Mouse (Mus musculus) spleen, adult 18-20 months (tissue): ENCODE results near the gene Trak2.
"Not testable (repeated sequence)": the region's sequence is repeated elsewhere in the genome, so short reads cannot be mapped to it uniquely, and the experiment has no call there.

Experiments
- DNase-seq, 2 experiments: peaks; one replicate each; pipeline ENCODE4 v3.0.0; 2022; ENCODE audit warnings: mixed read lengths in 2 of 2

Gene Trak2

DNA sequence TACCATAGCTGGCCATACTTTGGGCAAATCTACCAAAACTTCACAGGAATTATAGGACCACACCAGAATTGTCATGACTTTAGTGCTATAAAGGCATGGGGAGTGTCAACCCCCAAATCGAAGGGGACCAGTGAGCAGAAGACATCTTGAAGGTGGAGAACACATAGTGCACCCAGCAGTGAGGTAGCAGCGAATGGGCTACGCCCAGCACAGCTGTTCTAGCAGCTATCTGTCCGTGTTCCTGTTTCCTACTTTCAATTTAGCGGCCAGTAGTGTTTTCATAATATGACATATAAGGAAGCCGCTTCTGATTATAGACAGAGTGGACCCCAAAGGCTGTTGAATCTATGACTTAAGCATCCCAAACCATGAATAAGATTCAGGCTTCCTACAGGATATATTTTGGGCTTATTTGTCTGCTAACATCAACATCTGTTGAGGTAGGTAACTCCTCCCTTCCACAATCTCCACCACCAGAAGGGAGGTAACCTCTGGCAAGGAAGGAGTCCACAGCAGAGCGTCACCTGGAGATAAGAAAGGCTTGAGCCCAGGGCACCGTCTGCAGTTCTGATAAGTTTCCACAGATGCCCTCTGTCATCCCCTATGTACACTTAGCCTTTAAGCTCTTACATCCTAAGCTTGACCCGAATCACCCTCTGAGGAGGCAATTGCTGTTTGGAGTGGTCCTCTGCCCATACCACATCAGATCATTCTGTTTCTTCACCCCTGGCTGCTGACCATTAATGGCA, 19.4 kb downstream of the Trak2 start:
- DNase-seq, result peak in 1 of 2 experiments; percentile 32

DNA sequence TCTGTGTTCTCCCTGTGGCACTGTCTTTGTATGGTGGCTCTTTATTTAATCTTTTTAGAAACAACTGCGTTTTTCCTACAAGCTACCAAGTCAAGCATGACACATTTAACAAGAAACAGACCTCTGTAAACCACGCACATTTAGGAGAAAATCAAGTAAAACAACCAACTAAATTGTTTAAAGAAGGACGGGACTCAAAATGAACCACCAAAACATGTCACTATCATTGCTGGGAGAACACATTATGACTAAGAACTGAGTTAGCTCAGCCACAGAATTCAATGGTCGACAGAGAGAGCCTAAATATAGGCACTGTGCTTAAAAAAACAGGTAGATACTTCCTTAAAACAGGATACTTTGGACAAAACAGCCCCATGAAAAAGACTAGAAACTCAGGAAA, 20.2 kb downstream of the Trak2 start:
- no peak for DNase-seq

DNA sequence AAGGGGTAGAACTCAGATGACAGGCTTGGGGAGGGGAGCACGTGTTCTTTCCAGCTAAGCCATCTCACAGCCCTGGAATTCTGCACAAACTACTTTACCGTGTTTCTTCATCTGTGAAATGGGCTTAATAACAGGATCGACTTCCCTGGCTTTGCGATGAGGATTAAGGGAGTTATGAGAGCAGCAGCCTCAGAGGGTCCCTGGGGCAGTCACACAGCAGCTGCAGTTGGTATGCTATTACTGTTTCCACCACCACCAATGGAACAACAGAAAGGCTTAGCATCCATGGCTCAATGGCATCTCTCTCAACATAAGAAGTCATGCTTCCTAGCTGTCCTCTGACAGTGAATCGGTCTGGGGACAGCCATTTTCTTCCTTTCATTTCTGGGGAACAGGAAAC, 20.7 kb downstream of the Trak2 start:
- DNase-seq, result no peak

DNA sequence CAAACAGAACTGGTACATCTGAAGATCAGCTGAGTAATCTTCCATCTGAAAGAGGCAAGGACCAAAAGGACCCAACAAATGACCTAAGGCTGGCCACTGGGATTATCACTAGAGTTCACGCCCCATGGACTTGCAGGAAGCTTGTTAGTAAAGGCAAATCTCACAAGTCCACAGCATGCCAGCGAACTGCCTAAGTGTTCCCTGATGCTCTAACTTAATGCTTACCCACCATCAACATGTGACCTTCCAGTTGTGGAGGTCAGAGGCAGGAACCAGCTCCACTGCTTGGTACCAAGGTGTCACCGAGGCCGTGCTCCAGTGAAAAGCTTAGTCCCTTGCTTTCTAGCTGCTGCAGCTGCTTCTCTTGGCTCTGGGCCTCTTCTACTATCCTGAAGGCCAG, 21.4 kb downstream of the Trak2 start:
- no peak for DNase-seq

DNA sequence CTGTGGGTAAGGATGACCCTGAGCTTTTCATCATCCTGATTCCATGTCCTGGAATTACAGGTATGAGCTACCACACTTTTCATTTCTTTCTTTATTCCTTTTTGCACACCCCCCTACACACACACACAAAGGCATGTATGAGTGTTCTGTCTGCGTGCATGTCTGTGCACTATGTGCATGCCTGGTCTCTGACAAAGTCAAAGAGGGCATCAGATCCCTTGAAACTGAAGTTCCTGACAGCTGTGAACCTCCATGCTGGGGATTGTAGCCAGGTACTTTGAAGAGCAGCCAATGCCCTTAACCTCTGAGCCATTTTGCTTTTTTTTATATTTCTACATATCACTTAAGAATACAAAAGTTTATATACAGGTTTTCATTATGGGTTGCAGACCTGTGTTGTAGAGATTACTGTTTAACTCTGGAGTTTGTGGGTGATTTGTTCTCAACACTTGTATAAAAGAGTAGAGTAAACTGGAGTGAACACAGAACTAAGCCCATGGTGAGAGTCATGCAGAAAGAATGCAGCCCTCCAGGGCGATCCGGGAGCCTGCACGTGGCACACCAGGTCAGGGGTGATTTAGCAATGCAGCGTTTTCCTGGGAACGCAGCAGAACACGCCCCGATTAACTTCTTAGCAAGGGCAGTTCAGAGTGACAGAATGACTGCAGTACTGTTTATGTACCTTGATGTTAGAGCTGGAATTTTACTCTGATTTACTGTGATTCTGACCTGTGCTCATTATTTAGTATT, 22.2 kb downstream of the Trak2 start:
- DNase-seq, result no peak

DNA sequence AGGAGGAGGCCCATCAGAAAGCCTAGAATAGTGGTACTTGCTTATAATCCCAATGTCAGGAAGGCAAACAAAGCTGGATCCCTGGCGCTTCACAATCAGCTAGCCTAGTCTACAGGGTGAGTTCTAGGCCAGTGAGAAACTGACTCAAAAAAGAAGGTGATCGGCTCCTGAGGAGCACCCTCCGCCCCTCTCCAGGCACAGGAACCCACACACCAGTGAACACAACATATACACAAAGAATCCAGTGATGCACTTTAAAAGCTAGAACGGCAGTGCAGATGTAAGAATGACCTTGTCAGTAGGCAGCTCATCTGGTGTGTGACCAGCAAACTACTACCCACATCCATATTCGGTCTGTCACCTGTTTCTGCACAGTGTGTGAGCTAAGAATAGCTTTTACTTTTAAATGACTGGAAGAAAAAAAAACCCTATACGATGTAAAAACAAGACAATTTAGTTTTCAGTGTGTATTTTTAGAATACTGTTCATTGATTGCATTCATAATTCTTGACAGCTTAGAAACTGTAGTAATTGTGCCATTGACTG, 23.6 kb downstream of the Trak2 start:
- DNase-seq, result no peak

DNA sequence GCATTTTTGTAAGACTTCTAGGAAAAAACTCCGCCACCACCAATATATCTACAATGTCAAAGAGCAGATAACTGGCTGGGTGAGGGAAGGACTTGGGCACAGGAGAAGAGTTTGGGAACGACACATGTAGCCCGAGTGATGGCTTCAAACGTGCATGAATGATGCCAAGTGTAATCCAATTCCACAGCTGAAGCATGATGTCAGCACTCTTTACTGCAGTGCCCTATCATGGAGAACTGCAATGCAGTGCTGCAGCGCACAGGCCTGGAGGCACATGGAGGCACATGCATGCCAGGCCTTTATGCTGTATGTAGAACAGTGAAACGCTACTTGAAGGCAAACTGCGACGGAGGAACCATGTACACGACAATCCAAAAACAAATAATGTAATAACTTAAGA, 26.5 kb downstream of the Trak2 start:
- DNase-seq, result no peak

DNA sequence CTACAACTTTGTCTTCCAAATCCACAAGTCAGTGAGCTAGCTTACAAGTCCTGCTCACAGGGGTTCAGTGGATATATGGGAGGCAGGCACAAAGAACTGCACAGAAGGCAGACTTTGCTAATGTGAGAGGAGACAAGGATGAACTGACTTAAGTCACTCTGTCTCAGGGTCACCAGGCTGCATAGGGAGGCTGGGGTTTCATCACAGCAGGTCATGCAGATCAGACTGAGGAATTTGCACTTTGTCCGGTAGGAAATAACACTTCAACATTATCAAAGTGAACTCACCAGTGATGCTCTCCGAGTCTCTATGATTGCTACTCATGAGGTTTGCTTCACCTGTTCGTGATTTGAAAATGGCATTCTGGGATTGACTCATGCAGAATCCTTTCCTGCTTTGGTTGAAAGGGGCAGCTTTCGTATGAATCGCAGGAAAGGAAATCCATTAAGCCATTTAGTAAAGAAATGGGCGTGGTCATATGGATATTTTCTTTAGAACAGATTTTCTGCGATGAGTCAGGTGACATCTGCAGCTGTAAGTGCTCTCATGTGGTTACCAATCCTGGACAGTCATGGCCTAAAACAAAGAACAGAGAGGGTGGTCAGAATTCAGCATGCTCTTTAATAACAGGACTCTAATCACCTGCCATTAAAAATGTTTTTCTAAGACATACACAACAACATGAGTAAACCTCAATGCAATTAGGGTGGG, 27.1 kb downstream of the Trak2 start:
- DNase-seq, result no peak

DNA sequence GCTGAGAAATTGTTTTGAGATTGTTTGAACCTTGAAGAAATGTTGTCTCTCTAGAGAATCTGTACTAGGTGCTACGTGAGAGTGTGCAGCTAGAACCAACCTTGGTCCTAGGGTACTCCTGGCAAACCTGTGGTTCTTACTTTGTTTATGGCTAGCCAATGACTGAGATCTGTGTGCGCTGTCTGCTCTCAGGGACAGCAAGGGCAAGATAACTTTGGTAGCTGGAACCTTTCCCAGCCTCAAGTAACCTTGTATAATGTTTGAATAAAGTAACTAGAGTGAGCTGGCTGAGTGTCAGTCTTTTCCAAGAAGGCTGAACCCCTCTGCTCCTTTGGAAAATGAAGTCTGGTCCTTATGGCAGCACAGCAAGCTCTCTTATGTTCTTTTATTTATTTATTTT, 27.7 kb downstream of the Trak2 start:
- no peak for DNase-seq

DNA sequence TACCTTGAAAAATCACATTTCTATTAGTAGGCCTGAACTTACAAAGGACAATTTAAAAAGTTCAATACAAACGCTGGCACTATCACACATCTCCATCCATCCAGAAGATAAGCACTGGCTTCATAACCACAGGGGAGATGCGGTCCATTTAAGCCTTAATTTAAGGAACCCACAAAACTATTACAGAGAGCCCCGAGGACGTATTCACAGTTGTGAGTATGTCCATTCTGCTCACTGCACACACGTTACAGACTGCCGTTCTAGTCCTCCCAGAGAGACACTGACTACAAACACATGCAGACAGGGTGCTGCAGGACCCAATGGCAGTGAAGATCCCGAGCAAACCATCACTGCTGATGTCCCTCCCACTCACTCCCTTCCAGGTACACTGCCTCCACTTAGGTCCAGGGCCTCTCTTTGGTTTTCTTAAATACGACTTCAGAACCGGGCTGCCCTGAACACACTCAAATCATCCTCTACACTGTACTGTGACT, 35.6 kb downstream of the Trak2 start:
- no peak for DNase-seq

DNA sequence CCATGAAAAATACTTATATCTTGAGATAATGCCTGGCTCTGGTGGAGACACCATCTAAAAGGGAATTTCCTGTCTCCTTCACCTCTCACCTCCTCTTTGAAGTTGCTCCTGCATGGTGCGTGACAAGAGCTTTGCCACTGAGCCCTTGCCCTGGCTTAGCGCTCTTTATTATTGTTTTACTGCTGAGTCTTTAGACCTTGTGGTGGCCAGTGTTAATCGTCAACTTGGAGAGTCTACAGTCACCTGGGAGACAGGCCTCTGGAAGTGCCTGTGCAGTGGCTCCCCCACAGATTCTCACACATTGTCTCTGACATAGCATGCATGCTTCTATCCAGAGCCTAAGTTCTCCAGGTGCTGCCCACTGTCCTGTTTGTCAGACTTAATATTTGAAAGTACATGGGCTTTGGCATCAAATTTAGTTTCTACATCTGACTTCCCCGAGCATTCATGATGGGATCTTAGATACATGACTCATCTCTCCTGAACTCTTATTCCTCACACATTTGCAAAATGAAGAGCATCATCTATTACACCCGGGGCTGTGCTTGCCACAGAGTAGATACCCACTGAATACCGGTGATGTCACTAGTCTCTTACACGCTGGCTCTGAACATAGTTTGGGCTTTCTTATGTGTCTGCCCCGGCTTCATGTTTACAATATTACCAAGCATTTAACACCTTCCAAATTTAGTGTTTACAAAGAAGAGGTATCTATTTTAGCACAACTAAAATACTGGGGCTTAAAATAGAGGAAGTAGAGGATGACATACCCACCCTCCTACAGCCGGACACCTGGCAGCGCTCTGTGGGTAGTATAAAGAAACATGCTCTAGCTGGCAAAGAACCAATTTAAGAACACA, 36.3 kb downstream of the Trak2 start:
- DNase-seq, result no peak

DNA sequence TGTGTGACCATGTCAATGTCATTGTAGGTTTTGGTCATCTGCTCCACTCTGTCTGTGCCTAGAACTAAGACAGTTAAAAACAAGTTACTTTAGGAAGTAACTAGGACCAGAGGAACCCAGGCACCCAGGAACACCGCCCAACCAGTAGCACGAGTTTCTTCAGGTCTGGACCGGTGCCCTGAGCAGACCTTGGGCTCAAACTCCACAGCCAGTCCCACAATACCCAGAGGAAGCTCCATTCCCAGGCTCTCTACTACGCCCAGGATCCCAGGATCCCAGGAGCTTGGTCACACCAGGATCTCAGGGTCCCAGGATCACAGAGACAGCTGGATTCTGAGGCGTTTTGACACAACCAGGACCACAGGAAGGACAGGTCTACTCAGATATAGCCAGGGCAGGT, 46.6 kb downstream of the Trak2 start:
- no peak for DNase-seq

DNA sequence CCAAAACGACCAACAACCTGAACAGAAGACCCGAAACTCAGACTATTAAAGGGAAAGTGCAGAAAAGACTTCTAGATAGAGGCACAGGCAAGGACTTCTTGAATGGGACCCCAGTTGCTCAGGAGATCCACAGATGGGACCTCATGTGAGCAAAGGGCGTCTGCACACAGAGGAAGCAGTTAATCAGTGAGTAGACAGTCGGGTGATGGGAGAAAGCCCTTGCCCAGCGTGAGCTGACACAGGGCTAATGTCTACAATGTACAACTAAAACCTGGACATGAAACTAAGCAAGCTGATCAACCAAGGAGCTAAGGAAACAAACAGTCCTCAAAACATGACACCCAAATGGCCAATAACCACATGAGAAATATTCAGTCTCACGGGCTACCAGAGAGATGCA, 55.7 kb downstream of the Trak2 start:
- no peak for DNase-seq

DNA sequence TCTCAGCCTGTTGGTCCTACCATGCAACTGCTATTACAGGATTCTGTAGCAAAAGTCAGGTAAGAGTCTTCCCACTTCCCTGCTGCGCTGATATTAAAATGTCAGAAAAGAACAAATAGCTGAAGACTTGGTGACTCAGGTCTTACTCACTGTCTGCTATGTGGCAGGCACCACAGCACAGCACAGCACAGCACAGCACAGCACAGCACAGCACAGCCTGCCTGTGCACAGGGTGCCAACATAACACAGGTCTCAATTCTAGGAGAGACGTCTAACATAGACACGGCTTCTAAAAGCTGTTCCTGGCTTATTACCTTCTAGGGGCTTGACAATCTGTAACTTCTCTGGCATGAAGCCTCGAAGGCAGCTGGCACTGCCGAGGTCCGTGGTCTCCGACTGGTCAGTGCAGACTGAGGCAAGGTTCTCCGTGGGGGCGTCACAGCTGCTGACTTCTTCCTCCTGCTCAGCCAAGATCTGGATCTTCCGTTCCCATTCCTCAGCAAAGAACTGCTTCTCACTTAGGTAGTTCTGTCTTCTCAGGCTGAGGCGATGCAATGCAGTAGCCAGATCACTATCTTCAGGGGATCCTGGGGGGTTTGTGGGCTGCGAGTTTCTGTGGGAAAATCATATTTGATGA, 63.5 kb downstream of the Trak2 start:
- DNase-seq, result no peak

DNA sequence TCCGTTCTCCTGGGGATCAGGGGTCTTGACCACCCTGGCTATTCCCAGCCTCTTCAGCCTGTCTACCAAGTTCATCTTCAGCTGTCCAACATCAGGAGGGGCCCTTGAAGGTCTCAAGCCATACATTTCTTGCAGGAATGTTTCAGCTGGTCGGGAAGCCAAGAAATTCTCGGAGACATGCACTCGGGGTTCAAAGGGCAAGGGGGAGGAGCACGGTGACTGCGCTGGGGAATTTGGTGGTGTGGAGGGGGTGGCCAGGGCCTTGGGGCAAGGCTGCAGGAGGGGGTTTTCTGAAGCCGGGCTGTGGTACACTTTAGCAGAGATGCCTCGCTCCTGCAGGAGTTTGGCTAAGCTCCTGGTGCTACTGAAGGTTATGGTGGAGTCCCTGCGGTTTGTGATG, 69.5 kb downstream of the Trak2 start:
- no peak for DNase-seq

DNA sequence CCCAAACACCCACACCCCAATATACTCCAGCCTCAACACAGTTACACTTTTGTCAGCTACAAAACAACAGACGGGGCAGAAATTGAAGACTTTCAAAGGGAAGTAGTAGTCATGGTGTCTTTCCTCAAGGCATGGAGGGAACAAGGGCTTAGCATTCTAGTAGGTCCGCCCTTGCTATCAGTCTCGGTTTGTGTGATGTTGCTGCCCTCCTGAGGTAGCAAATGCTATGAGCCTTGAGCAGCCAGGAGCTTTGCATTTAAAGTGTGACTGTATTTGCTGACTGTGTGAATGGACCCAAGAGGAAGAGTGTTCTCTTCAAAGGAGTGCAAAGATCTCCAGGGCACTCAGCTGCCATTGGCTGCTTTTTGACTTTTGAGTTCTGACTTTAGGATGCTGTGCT, 75.7 kb downstream of the Trak2 start:
- peak; percentile 17 to 25 for DNase-seq

DNA sequence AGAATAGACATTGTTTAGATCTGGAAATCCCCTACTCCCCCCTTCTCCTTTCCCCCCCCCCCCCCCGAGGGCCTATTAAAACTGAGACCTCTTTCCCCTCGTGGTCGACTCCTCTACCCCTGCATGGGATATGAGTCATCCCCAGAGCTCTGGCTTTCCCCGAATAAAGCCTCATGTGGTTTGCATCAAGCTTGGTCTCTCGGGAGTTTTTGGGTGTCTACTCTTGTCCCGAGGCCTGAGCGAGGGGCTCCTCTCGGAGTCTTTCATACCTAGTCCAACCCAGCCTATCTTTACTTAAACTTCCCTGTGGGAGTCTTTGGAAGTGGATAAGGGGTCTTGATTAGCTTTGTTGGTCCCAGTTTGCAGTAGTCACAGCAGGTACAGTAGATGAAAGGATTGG, 80.8 kb downstream of the Trak2 start:
- not testable (repeated sequence) for DNase-seq

DNA sequence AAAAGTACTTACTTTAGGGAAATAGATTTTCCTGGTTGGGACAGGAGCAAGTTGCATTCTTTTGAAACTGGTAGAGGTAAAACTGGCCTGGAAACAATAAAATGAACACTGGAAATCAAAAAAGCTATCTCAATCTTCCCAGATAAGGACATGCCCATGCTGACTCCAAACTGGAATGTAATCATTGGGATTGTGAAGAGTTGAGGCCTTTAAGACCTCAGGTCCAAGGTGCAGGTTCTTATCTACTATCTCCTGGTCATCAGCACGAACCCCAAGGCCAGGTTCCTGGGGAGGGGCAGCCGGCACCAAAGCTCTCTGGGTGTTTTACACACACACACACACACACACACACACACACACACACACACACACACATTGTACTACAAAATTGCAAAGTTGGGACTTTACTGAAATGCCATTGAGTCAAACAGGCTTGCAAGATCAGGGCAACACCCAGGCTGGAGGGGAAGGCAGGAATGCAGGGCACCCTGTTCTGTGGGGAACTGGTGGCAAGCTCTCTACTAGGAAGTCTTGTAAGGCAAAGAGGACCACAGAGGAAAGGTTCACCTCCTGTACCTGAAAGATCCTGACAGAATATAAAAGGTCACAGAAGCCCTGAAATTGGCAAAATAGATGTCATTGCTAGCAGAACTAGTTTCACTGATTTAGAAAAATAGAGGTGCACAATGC, 81.6 kb downstream of the Trak2 start:
- DNase-seq, result not testable (repeated sequence)

DNA sequence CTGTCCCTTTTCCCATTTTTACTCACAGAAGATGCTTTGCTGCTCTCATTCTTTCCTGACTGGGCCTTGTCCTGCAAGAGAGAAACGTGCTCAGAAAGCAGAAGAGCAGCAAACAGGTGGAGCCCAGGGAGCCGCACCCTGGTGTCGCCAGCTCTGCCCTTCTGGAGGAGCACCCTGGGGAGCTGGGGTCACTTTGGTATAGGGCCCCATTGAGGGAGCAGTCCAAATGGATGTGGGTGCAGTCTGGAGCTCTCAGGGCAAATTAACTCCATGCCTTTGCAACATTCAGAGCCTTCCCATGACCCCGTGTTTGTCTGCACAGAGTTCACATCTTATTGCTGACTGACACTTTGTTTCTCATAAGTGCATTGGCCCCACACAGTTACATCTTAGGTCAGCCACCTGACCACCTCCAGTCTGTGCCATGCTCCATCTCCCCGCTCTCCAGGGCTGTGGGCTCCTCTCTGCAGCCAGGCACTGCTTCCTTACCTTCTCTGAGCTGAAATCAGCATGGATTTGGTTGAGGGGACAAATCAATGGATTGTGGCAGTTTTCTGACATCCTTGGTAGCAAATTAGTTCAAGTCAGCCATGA, 82.4 kb downstream of the Trak2 start:
- DNase-seq, result not testable (repeated sequence)

DNA sequence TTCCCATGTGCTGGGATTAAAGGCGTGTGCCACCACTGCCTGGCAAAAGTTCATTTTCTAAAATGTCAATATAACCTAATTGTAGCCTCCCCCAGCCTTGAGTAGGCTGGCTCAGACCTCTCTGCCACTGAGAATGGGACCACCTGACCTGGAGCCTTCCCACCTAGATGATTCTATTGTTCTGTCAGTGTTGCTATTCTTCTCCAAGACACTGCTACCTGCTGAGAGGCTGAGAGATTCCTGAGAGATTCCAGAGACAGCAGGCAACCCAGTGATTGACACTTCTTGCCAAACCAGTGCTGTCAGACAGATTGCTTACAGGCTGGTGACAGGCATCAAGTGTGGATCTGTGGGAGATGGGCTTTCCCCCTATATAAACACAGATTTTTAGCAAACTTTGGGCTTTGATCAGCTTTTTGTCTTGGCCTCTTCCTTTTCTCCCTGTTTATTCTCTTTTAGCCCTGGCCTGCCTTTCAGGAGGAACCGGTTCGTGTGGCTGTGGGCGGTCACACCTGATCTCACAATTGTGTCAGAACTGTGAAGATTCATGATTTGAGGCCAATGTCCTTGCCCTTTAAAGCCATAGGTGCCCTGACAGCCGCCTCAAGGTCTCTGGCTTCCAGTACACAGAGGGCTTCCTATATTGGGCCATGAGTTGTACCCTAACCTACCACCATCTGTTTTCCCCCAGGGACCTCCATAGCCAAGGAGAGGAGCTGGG, 83.2 kb downstream of the Trak2 start:
- no peak for DNase-seq
